Mouse (Mus musculus) forebrain, embryonic 10.5 days (tissue): Measurements from ENCODE around the gene Utrn. TPM values are rescaled to one million over a fixed set of nuclear protein-coding genes. Genes with fewer than 3 reads are reported as not detected.

Experiments used
- DNase-seq: peaks from one replicate; pipeline ENCODE4 v3.0.0-alpha.2; 2017; ENCODE audit warnings: low spot score; ENCODE audit errors: extremely low spot score
- H3K27ac ChIP-seq: fragments of 300-500 bp; sonication (generic); 2 replicates; pipeline ENCODE4 v1.5.1; 2016; ENCODE audit warnings: mild to moderate bottlenecking
- H3K27me3 ChIP-seq: fragments of 300-500 bp; sonication (generic); 2 replicates; pipeline ENCODE4 v1.6.1; 2016; ENCODE audit warnings: mild to moderate bottlenecking; ENCODE audit not compliant: poor library complexity, severe bottlenecking
- H3K36me3 ChIP-seq: fragments of 300-500 bp; sonication (generic); replicated peaks from 2 replicates; pipeline ENCODE4 v1.6.1; 2016; ENCODE audit warnings: mild to moderate bottlenecking, moderate library complexity
- H3K4me1 ChIP-seq: fragments of 300-500 bp; sonication (generic); 2 replicates; pipeline ENCODE4 v1.6.1; 2016
- H3K4me3 ChIP-seq: fragments of 300-500 bp; sonication (generic); 2 replicates; pipeline ENCODE4 v1.5.1; 2016; ENCODE audit warnings: mild to moderate bottlenecking, moderate library complexity
- H3K9me3 ChIP-seq: fragments of 300-500 bp; sonication (generic); 2 replicates; pipeline ENCODE4 v1.6.1; 2016; ENCODE audit warnings: mild to moderate bottlenecking, moderate library complexity
- WGBS: fragments of 180-500 bp; shearing (Covaris S2); methylation state at CpG from one replicate; pipeline ENCODE4 v1.1.7; 2016; 5-methylcytosine and 5-hydroxymethylcytosine counted together
- polyA plus RNA-seq: library from polyadenylated mRNA; unstranded; fragments of >200 nt; fragmentation: Nextera tagmentation; extraction: Ambion mirVana; gene quantifications from 2 replicates; pipeline ENCODE4 v1.2.1, GENCODE M21; 2016

The Utrn gene
- polyA plus RNA-seq, 1 experiment from 2014 or later: 44.3 TPM

DNA sequence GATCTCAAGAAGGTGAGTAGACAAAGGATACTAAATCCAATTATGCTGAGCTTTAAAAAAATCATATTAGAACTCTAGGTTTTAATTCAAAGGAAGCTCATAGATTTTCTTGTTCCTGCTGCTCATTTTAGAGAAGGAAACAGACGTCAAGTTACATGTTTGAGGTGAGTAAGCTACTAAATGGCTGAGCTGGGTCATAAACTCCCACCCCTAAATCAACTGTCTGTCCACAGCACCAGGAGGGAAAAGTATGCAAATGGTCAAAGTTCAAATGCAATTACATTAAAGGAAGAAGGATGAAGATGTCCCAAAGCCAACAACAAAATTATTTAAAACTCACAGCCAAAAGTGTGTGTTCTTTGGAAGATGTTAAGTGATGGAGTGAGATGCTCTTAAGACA, 139.5 kb downstream of the Utrn start:
- no peak for DNase-seq
- H3K9me3 ChIP-seq: no peaks in the 10 kb centered on the region; the same call in 1 of the 2 replicates
- peaks cover 25% of the 10 kb centered on the region for H3K4me1 ChIP-seq
- no peak overlapping the region for H3K27ac ChIP-seq
- 83% methylated on average over 1 of the region's 1 CpGs for WGBS
- no peak overlapping the region for H3K4me3 ChIP-seq
- H3K36me3 ChIP-seq: peaks cover 40% of the 10 kb centered on the region
- H3K27me3 ChIP-seq: no peaks in the 10 kb centered on the region

DNA sequence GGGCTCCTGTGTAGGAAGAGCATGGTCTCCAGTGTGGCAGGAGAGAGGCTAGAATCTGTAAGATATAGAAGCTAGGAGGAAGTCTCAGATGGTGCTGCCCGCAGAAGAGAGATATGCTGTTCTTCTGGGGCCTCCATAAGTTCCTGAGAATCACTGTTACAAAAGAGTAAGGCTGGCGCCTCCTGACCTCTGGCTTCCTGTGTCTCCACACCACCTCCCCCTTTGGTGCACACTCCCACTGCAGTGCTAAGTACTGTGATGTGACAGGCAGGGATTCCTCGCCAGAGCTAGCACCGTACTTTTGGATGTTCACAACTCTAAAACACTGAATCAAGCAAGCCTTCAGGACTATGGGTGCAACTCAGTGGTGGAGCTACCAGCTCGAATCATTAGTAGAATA, 140.1 kb downstream of the Utrn start:
- Histone ChIP-seq H3K27me3 (no peaks in the 10 kb centered on the region), H3K36me3 (peaks cover 34% of the 10 kb centered on the region), H3K9me3 (no peaks in the 10 kb centered on the region), H3K27ac (no peak overlapping the region), H3K4me3 (no peak overlapping the region), H3K4me1 (peaks cover 30% of the 10 kb centered on the region)
- DNase-seq: no peak
- 88% methylated on average over 5 of the region's 5 CpGs for WGBS

DNA sequence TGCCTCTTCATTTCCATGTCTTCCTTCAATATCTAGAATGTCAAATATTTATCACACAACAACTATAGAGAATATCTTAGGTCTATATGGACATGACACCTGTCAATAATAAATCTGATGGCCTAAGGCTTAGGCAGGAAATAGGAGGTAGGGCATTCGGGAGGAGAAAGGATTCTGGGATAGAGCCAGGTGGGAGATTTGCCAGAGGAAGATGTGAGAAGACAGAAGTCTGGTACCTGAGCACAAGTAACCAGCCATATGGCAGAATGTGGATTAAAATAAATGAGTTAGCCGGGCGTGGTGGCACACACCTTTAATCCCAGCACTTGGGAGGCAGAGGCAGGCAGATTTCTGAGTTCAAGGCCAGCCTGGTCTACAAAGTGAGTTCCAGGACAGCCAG, 141.3 kb downstream of the Utrn start:
- WGBS: 92% methylated on average over 3 of the region's 3 CpGs
- peaks cover 36% of the 10 kb centered on the region for H3K4me1 ChIP-seq
- no peaks in the 10 kb centered on the region for H3K27me3 ChIP-seq
- peaks cover 25% of the 10 kb centered on the region for H3K36me3 ChIP-seq
- DNase-seq: no peak
- H3K27ac ChIP-seq: no peak overlapping the region
- H3K9me3 ChIP-seq: no peaks in the 10 kb centered on the region
- no peak overlapping the region for H3K4me3 ChIP-seq

DNA sequence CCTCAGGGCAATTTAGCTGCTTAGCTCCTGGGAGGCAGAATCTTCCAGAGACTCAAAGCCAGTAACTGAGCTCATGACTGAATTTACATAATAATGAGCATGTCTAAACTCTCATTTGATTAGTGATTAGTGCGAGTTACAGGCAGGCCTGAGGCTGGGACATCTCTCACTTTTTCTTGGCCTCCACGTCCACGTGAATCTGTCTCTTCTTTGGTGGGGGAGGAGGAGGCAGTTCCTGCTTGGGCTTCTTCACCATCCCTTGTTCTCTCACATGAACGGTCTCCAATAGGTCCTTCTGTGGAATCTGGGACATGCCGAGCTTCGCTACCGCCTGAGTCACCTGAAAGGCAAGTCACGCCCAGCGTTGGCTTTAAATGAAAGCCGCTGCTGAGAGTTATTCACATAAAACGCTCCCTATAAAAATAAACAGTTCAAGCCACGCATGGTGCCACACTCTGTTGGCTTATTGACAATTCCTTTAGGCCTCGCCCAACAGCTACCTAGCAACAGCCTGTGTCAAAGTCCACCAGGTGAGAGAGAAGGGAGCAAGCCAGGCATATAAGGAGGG, 143.0 kb downstream of the Utrn start:
- no peak for DNase-seq
- Histone ChIP-seq H3K4me1 (peaks cover 36% of the 10 kb centered on the region), H3K27me3 (no peaks in the 10 kb centered on the region), H3K27ac (no peak overlapping the region; the same call in 1 of the 2 replicates), H3K36me3 (peaks cover 22% of the 10 kb centered on the region), H3K9me3 (no peaks in the 10 kb centered on the region), H3K4me3 (no peak overlapping the region)
- 49% methylated on average over 13 of the region's 13 CpGs for WGBS

DNA sequence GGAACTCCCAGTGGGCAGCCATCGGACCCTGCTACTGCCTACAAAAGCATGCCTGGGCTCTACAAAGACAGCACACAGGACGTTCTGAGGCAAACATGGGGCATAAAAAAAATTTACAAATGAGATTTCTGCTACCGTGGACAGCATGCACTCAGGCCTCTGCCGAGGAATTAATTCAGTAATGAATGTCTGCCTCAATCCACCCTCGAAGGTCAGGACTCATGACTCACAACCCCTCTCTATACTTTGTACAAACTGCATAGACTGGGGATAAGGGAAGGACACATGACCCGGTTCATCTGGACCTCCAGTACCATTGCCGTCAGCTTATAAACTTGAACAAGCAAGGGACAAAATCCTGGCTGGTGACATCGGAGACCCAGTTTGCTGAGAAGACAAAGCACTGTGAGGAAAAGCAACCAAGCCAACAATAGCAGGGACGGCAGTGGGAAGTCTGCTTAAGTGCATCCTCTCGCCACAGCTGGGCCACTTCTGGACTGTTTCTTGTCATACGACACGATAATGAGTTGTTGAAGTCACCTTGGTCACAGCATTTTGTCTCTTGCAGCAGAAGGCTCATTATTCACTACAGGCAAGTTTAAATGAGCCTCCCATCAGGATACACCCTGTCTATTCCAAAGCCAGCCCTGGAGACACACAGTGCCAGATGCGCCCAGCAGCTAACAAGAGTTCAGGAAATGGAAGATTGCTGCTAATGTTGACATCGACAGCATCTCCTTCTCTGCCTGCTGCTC, 144.7 kb downstream of the Utrn start:
- no peak overlapping the region for H3K4me3 ChIP-seq
- peaks cover 33% of the 10 kb centered on the region for H3K4me1 ChIP-seq
- no peaks in the 10 kb centered on the region for H3K27me3 ChIP-seq
- WGBS: 83% methylated on average over 14 of the region's 14 CpGs
- H3K36me3 ChIP-seq: peaks cover 27% of the 10 kb centered on the region
- DNase-seq: no peak
- peak overlapping the region; percentile 20; the same call in 1 of the 2 replicates for H3K27ac ChIP-seq
- no peaks in the 10 kb centered on the region for H3K9me3 ChIP-seq

DNA sequence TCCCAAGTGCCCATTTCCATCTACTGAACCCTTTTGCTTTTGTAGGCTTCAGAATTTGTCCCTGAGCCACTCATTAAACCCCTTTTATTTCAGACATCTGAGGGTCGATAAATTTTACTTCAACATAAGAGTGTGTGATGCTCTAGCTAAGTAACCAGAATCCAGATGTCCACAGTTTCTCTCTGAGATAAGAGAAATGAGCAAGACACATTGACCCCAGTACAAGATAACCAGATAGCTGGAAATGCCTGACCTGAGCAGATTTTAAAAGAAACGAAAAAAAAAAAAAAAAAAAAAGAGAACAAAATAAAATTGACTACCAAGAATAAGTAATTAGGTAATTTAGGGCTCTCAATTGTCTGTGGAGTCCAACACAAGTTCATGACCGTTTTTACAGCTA, 145.9 kb downstream of the Utrn start:
- WGBS: 73% methylated on average over 3 of the region's 3 CpGs
- H3K36me3 ChIP-seq: peaks cover 30% of the 10 kb centered on the region
- DNase-seq: no peak

DNA sequence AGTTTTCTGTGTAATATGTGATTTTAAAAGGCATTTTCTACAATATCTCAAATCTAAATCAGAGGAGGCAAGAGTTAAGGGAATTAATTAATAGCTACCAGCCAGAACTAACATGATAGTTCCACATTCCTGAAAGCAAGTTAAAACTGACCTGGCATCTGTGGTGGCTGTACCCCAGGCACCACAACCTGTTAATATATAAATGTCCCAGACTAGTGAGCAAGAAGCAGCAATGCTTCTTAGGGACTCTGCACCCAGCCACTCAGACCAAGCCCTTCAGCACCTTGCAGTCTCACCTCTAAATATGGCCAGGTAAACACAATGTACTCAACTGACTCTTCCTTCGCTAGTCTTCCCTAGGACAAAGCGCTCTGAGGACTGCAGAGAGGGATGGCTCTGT, 147.1 kb downstream of the Utrn start:
- Histone ChIP-seq H3K36me3 (peaks cover 28% of the 10 kb centered on the region), H3K27ac (no peak overlapping the region), H3K27me3 (no peaks in the 10 kb centered on the region), H3K9me3 (no peaks in the 10 kb centered on the region), H3K4me3 (no peak overlapping the region), H3K4me1 (peaks cover 33% of the 10 kb centered on the region)
- no peak for DNase-seq
- 79% methylated on average over 2 of the region's 2 CpGs for WGBS

More for the DNA sequence above, 145.9 kb downstream of the Utrn start:
- Histone ChIP-seq H3K4me3 (no peak overlapping the region), H3K27me3 (no peaks in the 10 kb centered on the region), H3K9me3 (no peaks in the 10 kb centered on the region), H3K4me1 (peaks cover 33% of the 10 kb centered on the region), H3K27ac (no peak overlapping the region)

DNA sequence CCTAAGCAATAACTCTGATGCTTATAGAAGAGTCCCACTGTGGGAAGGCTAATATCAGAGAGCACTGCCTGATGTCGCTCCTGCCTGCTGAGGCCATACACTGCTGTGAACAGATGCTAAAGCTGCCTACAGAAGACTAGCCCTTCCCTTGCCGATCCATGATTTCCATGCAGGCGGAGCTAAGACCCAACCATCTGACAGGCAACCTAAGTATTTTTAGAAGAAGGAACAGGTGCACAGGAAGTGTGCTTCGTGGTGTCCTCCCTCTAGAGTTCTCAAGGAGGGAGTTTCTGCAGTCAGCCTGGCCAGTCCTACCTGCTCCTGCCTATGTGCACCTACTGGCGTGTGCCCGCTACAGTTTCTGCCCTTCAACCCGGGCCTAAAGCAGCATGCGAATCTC, 150.8 kb downstream of the Utrn start:
- H3K4me1 ChIP-seq: no peaks in the 10 kb centered on the region
- peaks cover 39% of the 10 kb centered on the region for H3K36me3 ChIP-seq
- 93% methylated on average over 8 of the region's 8 CpGs for WGBS
- H3K27me3 ChIP-seq: no peaks in the 10 kb centered on the region
- no peak overlapping the region for H3K4me3 ChIP-seq
- H3K27ac ChIP-seq: no peak overlapping the region
- H3K9me3 ChIP-seq: no peaks in the 10 kb centered on the region
- DNase-seq: no peak

DNA sequence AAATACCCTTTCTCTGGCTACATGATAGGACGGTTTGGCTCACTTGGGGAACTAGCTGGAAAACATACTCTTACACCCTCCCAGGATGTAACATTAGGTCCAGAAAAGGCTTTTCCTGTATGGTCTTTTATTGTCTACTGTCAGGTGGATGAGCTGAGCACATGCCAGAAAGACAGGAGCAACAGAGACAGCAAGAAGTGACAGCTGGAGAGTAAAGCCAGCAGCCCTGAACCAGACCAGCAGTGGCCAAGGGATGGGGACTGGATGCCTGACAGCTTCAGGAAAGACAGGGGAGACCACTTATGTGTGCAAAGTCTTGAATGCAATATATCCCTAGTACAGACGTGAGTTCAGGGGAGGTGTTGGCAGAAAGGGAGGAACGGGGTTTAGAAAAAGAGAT, 151.8 kb downstream of the Utrn start:
- H3K9me3 ChIP-seq: no peaks in the 10 kb centered on the region
- H3K4me1 ChIP-seq: no peaks in the 10 kb centered on the region
- no peak overlapping the region for H3K4me3 ChIP-seq
- peaks cover 47% of the 10 kb centered on the region for H3K36me3 ChIP-seq
- H3K27ac ChIP-seq: no peak overlapping the region
- 96% methylated on average over 3 of the region's 3 CpGs for WGBS
- H3K27me3 ChIP-seq: no peaks in the 10 kb centered on the region
- no peak for DNase-seq

DNA sequence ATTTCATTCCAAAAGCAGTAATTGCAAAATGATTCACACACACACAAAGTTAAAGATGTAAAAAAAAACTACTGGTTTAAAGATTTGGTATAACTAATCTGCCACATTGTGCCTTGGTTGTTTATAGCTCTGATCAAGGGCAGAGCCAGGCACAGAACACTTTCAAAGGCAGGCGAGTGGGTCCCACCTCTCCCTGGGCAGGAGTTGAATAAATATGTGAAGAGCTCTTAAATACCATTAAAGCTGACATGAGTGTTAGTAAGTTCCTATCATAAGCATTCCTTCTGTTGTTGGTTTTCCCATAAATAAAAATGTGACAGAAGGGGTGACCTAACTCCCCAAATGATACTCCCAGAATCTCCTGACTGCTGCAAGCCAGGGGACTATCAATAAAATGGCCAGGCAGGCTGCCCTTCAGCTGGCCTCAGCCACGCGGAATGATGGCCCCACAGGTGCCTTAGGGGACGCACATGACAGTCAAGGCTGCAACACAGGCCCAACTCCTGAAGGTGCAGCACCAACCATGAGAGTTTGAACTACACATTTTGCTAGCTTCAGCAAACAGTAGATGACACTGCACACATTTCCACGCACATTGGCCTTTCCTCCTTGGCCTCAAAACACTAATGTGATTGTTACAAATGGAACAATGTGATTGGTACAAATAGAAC, 152.4 kb downstream of the Utrn start:
- DNase-seq: no peak
- no peak overlapping the region for H3K27ac ChIP-seq
- no peaks in the 10 kb centered on the region for H3K9me3 ChIP-seq
- no peaks in the 10 kb centered on the region for H3K27me3 ChIP-seq
- 84% methylated on average over 5 of the region's 5 CpGs for WGBS
- H3K4me1 ChIP-seq: peaks cover 4% of the 10 kb centered on the region
- H3K4me3 ChIP-seq: no peak overlapping the region
- peaks cover 53% of the 10 kb centered on the region for H3K36me3 ChIP-seq

DNA sequence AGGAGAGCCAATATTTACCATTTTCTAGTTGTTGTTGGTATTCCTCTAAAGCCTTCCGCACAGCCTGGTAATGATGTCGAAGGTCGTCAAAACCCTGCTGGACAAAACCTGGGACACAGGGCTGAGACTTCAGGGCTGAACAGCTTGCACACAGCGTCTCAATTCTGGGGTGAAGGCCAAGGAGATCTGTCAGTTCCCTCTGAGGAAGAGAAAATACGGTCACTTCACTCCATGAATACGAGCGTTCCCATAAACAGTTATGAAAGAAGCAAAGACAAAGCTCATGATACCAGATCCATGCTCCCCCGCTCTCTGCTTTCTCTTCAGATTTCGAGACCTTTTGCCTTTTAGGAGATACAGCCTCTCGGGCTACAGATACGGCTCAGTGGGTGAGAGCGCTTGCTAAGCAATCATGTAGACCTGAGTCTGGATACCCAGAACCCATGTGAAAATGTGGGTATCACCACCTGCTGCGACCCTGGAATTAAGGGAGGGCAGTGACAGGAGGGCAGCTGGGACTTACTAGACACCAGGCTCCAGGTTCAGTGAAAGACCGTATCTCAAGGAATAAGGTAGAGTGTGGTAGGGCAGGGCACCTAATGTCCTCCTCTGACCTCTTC, 155.8 kb downstream of the Utrn start:
- peaks cover 51% of the 10 kb centered on the region for H3K36me3 ChIP-seq
- H3K27me3 ChIP-seq: no peaks in the 10 kb centered on the region
- H3K27ac ChIP-seq: no peak overlapping the region
- H3K9me3 ChIP-seq: no peaks in the 10 kb centered on the region
- 95% methylated on average over 14 of the region's 14 CpGs for WGBS
- DNase-seq: no peak
- H3K4me3 ChIP-seq: no peak overlapping the region
- H3K4me1 ChIP-seq: peaks cover 10% of the 10 kb centered on the region

DNA sequence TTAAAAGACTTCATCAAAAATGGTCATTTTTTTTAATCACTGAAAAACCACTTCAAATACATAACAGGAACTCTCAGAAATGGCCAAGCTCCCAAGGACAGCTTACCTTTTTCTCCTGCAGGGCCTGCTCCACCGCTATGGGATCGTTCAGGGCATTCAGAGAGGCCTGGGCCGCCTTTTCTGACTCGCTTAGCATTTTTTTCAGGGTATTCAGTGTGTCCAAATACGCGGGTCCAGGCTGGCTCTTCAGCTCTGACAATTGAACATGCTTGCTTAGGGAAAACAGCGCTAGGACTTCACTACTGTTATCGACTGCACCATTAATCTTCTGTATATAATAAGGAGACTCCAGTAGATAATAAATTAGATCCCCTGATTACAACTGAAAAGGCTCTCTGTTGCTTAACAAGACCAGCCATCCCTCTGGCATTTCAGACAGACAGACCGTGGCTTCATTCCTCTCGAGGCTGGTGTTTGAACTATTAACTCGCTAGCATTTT, 157.8 kb downstream of the Utrn start:
- H3K27me3 ChIP-seq: no peaks in the 10 kb centered on the region
- H3K36me3 ChIP-seq: peaks cover 39% of the 10 kb centered on the region
- peaks cover 10% of the 10 kb centered on the region for H3K4me1 ChIP-seq
- 78% methylated on average over 11 of the region's 11 CpGs for WGBS
- DNase-seq: no peak
- H3K4me3 ChIP-seq: no peak overlapping the region
- H3K9me3 ChIP-seq: no peaks in the 10 kb centered on the region
- no peak overlapping the region for H3K27ac ChIP-seq

DNA sequence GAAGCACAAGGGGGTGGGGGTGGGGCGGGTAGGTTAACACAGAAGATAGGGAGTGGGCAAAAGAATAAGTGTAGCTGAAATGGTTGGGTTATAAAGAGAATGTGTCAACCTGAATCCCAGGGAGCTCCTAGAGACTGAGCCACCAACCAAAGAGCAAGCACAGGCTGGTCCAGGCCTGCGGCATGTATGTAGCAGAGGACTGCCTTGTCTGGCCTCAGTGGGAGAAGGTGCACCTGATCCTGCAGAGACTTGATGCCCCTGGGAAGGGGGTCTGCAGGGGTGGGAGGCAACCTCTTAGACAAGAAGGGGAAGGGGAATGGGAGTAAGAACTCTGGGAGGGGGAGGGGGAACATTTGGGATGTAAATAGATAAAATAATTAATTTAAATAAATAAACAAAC, 162.6 kb downstream of the Utrn start:
- Histone ChIP-seq H3K9me3 (no peaks in the 10 kb centered on the region), H3K4me3 (no peak overlapping the region), H3K27ac (no peak overlapping the region), H3K27me3 (no peaks in the 10 kb centered on the region), H3K36me3 (peaks cover 17% of the 10 kb centered on the region), H3K4me1 (peaks cover 14% of the 10 kb centered on the region)
- 76% methylated on average over 2 of the region's 2 CpGs for WGBS
- no peak for DNase-seq
